Mouse (Mus musculus): Measurements from ENCODE around the gene Ppp1r26. TPM values are rescaled to one million over a fixed set of nuclear protein-coding genes. Genes with fewer than 3 reads are reported as not detected.

Gene Ppp1r26
- polyA plus RNA-seq, 1 experiment from 2014 or later, result 0.61 TPM

- no peak overlapping the region for H3K4me2 ChIP-seq (replicated peaks; ENCODE audit: low read depth)
- ATAC-seq, result no peak
- H3K27me3 ChIP-seq (replicated peaks; ENCODE audit: control insufficient read depth, insufficient read depth, low read length), result no peaks in the 10 kb centered on the region
- no peak overlapping the region for H3K4me3 ChIP-seq (ENCODE audit: low read depth, low read length)
- TF ChIP-seq CTCF (IDR thresholded peaks at IDR 0.05; ENCODE audit: low read depth), result no peak
- H3K36me3 ChIP-seq (ENCODE audit: control insufficient read depth, insufficient read depth), result no peaks in the 10 kb centered on the region
- H3K27ac ChIP-seq (ENCODE audit: low read depth, low read length), result no peak overlapping the region
- no peak overlapping the region for H3K9ac ChIP-seq (ENCODE audit: low read depth, low read length)
- no peaks in the 10 kb centered on the region for H3K9me3 ChIP-seq (ENCODE audit: control insufficient read depth)
- WGBS, result 90% methylated on average over 1 of the region's 1 CpGs
- no peaks in the 10 kb centered on the region for H3K4me1 ChIP-seq (replicated peaks; ENCODE audit: control insufficient read depth, insufficient read depth, low read length)
Observed at GRCm38 (mm10) chr2:28416511-28416910, 30.1 kb upstream of the Ppp1r26 start.

GRCm38 (mm10) chr2:28418034-28418433 lies 28.6 kb upstream of the Ppp1r26 start:
- H3K4me3 ChIP-seq (ENCODE audit: low read depth, low read length), result no peak overlapping the region
- no peaks in the 10 kb centered on the region for H3K36me3 ChIP-seq (ENCODE audit: control insufficient read depth, insufficient read depth)
- peak; percentile 89 for TF ChIP-seq CTCF (IDR thresholded peaks at IDR 0.05; ENCODE audit: low read depth)
- no peak for ATAC-seq
- no peak overlapping the region for H3K27ac ChIP-seq (ENCODE audit: low read depth, low read length)
- H3K27me3 ChIP-seq (replicated peaks; ENCODE audit: control insufficient read depth, insufficient read depth, low read length), result no peaks in the 10 kb centered on the region
- no peaks in the 10 kb centered on the region for H3K9me3 ChIP-seq (ENCODE audit: control insufficient read depth)
- H3K9ac ChIP-seq (ENCODE audit: low read depth, low read length), result no peak overlapping the region
- 31% methylated on average over 2 of the region's 2 CpGs for WGBS
- H3K4me1 ChIP-seq (replicated peaks; ENCODE audit: control insufficient read depth, insufficient read depth, low read length), result no peaks in the 10 kb centered on the region
- no peak overlapping the region for H3K4me2 ChIP-seq (replicated peaks; ENCODE audit: low read depth)

- peak; percentile 90 for TF ChIP-seq CTCF (IDR thresholded peaks at IDR 0.05; ENCODE audit: low read depth)
- H3K4me2 ChIP-seq (replicated peaks; ENCODE audit: low read depth), result no peak overlapping the region
Observed at GRCm38 (mm10) chr2:28419898-28420297, 26.7 kb upstream of the Ppp1r26 start.

GRCm38 (mm10) chr2:28423167-28423566 lies 23.4 kb upstream of the Ppp1r26 start:
- H3K4me1 ChIP-seq (replicated peaks; ENCODE audit: control insufficient read depth, insufficient read depth, low read length), result no peaks in the 10 kb centered on the region
- no peak for ATAC-seq
- no peak overlapping the region for H3K4me2 ChIP-seq (replicated peaks; ENCODE audit: low read depth)
- no peak overlapping the region for H3K9ac ChIP-seq (ENCODE audit: low read depth, low read length)
- H3K4me3 ChIP-seq (ENCODE audit: low read depth, low read length), result no peak overlapping the region
- H3K36me3 ChIP-seq (ENCODE audit: control insufficient read depth, insufficient read depth), result no peaks in the 10 kb centered on the region
- WGBS, result 38% methylated on average over 3 of the region's 3 CpGs
- H3K27ac ChIP-seq (ENCODE audit: low read depth, low read length), result no peak overlapping the region
- no peaks in the 10 kb centered on the region for H3K9me3 ChIP-seq (ENCODE audit: control insufficient read depth)
- H3K27me3 ChIP-seq (replicated peaks; ENCODE audit: control insufficient read depth, insufficient read depth, low read length), result no peaks in the 10 kb centered on the region
- TF ChIP-seq CTCF (IDR thresholded peaks at IDR 0.05; ENCODE audit: low read depth), result peak; percentile 66

More at GRCm38 (mm10) chr2:28419898-28420297, 26.7 kb upstream of the Ppp1r26 start:
- 23% methylated on average over 4 of the region's 4 CpGs for WGBS
- Histone ChIP-seq H3K9ac (ENCODE audit: low read depth, low read length) (no peak overlapping the region), H3K36me3 (ENCODE audit: control insufficient read depth, insufficient read depth) (no peaks in the 10 kb centered on the region), H3K27ac (ENCODE audit: low read depth, low read length) (no peak overlapping the region), H3K9me3 (ENCODE audit: control insufficient read depth) (no peaks in the 10 kb centered on the region), H3K4me1 (replicated peaks; ENCODE audit: control insufficient read depth, insufficient read depth, low read length) (no peaks in the 10 kb centered on the region), H3K27me3 (replicated peaks; ENCODE audit: control insufficient read depth, insufficient read depth, low read length) (no peaks in the 10 kb centered on the region), H3K4me3 (ENCODE audit: low read depth, low read length) (no peak overlapping the region)
- ATAC-seq, result no peak

- no peaks in the 10 kb centered on the region for H3K36me3 ChIP-seq (ENCODE audit: control insufficient read depth, insufficient read depth)
- H3K27ac ChIP-seq (ENCODE audit: low read depth, low read length), result no peak overlapping the region
- WGBS, result 87% methylated on average over 6 of the region's 6 CpGs
- H3K9ac ChIP-seq (ENCODE audit: low read depth, low read length), result no peak overlapping the region
- no peaks in the 10 kb centered on the region for H3K9me3 ChIP-seq (ENCODE audit: control insufficient read depth)
- no peak overlapping the region for H3K4me2 ChIP-seq (replicated peaks; ENCODE audit: low read depth)
- H3K4me3 ChIP-seq (ENCODE audit: low read depth, low read length), result no peak overlapping the region
- no peak for ATAC-seq
- no peaks in the 10 kb centered on the region for H3K4me1 ChIP-seq (replicated peaks; ENCODE audit: control insufficient read depth, insufficient read depth, low read length)
- no peak for TF ChIP-seq CTCF (IDR thresholded peaks at IDR 0.05; ENCODE audit: low read depth)
- H3K27me3 ChIP-seq (replicated peaks; ENCODE audit: control insufficient read depth, insufficient read depth, low read length), result no peaks in the 10 kb centered on the region
Observed at GRCm38 (mm10) chr2:28427226-28427625, 19.4 kb upstream of the Ppp1r26 start.

GRCm38 (mm10) chr2:28430846-28431245 lies 15.8 kb upstream of the Ppp1r26 start:
- no peak for TF ChIP-seq CTCF (IDR thresholded peaks at IDR 0.05; ENCODE audit: low read depth)
- ATAC-seq, result no peak
- Histone ChIP-seq H3K4me3 (ENCODE audit: low read depth, low read length) (no peak overlapping the region), H3K27me3 (replicated peaks; ENCODE audit: control insufficient read depth, insufficient read depth, low read length) (no peaks in the 10 kb centered on the region), H3K4me2 (replicated peaks; ENCODE audit: low read depth) (no peak overlapping the region), H3K9me3 (ENCODE audit: control insufficient read depth) (no peaks in the 10 kb centered on the region), H3K36me3 (ENCODE audit: control insufficient read depth, insufficient read depth) (no peaks in the 10 kb centered on the region), H3K9ac (ENCODE audit: low read depth, low read length) (no peak overlapping the region), H3K4me1 (replicated peaks; ENCODE audit: control insufficient read depth, insufficient read depth, low read length) (no peaks in the 10 kb centered on the region), H3K27ac (ENCODE audit: low read depth, low read length) (no peak overlapping the region)
- 33% methylated on average over 6 of the region's 6 CpGs for WGBS

- no peak overlapping the region for H3K9ac ChIP-seq (ENCODE audit: low read depth, low read length)
- no peak for TF ChIP-seq CTCF (IDR thresholded peaks at IDR 0.05; ENCODE audit: low read depth)
- no peaks in the 10 kb centered on the region for H3K27me3 ChIP-seq (replicated peaks; ENCODE audit: control insufficient read depth, insufficient read depth, low read length)
- no peak overlapping the region for H3K4me2 ChIP-seq (replicated peaks; ENCODE audit: low read depth)
- H3K36me3 ChIP-seq (ENCODE audit: control insufficient read depth, insufficient read depth), result no peaks in the 10 kb centered on the region
- H3K4me3 ChIP-seq (ENCODE audit: low read depth, low read length), result no peak overlapping the region
- 0% methylated on average over 1 of the region's 1 CpGs for WGBS
- no peaks in the 10 kb centered on the region for H3K9me3 ChIP-seq (ENCODE audit: control insufficient read depth)
- ATAC-seq, result no peak
- H3K27ac ChIP-seq (ENCODE audit: low read depth, low read length), result no peak overlapping the region
- H3K4me1 ChIP-seq (replicated peaks; ENCODE audit: control insufficient read depth, insufficient read depth, low read length), result no peaks in the 10 kb centered on the region
Observed at GRCm38 (mm10) chr2:28432811-28433210, 13.8 kb upstream of the Ppp1r26 start.

Data from intestine, postnatal 0 days (tissue).